Mouse (Mus musculus): ENCODE measurements at regions not wholly inside any gene's neighbourhood (a gene's known extent, or its start where the extent isn't known, plus 50 kb on each side); places are given as distances from the start of the nearest gene placed in this dataset.
"Not testable (repeated sequence)": the region's sequence is repeated elsewhere in the genome, so short reads cannot be mapped to it uniquely, and the experiment has no call there.

GRCm38 (mm10) chr14:76746282-76746681 is 189.6 kb upstream of the Serp2 start:
- ATAC-seq = no peak

DNA sequence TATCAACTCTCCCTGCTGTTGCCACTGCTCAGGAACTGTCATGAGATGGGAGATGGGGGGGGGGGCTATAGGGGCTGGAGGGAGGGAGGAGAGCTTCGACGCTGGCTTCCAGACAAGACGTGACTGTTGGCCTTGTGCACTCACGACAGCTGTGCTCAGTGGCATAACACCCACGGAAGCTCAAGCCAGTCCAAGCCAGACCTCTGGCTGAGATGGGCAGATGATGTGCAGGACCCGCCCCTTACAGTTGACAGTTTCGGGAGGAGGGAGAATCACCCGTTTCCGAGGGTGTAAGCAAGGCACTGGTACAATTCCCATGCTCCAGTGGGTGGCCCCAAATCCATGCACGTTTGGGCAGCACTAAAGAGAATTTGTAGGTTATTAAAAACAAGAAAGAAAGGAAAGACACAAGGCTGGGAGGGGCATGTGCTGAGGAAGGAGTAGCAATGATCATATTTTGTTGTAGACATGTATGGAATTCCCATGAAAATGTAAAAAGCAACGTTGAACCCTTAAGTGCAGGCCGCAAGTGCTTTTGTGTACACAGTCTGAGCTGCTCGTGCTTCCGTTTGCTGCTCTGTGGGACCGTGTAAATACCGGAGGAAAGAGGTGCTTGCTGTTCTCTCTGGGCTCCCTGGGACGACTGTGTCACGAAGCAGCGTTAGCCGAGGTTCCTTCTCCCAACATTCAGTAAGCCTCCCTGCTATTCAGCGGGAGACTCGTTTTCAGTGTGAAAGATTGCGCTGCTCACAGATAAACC is 188.2 kb upstream of the Serp2 start:
- ATAC-seq = no peak

- ATAC-seq = no peak
Observed at GRCm38 (mm10) chr14:76742297-76742696, 185.6 kb upstream of the Serp2 start.

DNA sequence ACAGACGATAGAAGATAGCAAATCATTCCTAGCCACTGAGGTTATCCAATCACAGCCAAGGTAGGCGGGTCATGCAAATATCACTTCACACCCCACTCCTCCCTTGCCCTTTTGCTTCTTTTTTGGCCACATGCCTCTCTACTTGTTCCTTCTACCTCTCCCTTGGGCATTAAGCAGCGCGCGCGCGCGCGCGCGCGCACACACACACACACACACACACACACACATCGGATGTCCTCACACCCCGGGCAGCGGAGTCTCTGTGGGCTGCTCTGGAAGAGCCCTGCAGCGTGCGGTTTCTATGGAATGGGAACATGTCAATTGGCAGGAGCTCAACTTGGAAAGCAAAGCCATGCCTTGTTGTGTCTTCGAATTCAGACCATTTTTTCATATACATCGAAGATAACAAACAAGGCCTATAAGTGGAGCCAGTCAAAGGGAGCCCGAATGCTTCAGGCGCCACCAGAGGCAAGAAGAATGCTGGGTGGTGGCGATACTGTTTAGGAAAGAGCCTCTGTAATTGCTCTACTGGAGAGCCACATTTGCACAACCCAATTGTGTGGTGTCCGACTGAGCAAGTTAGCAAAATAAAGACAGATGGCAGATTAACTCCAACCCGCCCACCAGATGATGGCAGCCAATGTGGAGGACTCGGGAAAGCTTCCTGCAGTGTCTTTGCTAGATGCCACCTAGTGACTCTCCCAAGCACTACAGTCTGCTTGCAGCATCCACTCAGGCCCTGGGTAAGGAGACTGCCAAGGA is 183.3 kb upstream of the Serp2 start:
- ATAC-seq = no peak

DNA sequence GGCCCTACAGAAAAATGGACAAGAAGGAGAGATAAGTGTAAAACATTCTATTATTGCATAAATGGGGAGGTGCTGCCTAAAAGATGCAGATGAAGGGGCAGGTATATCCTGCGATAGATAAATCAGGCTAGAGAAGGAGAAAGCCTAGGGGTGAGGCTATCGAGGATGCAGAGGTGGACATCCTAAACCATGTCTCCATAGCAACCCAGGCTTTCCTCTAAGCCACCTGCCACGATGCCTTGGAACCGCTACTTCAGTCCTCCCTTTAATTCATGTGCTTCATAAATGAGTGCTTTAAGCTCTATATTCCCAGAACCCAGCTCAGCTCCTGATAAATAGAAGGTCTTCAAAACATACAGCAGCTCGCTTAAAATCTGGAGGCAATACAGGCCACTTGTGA is 179.3 kb upstream of the Serp2 start:
- ATAC-seq = no peak

- no peak for ATAC-seq
Observed at GRCm38 (mm10) chr14:76735107-76735506, 178.4 kb upstream of the Serp2 start.

- no peak for ATAC-seq
Observed at GRCm38 (mm10) chr14:76733258-76733823, 176.7 kb upstream of the Serp2 start.

DNA sequence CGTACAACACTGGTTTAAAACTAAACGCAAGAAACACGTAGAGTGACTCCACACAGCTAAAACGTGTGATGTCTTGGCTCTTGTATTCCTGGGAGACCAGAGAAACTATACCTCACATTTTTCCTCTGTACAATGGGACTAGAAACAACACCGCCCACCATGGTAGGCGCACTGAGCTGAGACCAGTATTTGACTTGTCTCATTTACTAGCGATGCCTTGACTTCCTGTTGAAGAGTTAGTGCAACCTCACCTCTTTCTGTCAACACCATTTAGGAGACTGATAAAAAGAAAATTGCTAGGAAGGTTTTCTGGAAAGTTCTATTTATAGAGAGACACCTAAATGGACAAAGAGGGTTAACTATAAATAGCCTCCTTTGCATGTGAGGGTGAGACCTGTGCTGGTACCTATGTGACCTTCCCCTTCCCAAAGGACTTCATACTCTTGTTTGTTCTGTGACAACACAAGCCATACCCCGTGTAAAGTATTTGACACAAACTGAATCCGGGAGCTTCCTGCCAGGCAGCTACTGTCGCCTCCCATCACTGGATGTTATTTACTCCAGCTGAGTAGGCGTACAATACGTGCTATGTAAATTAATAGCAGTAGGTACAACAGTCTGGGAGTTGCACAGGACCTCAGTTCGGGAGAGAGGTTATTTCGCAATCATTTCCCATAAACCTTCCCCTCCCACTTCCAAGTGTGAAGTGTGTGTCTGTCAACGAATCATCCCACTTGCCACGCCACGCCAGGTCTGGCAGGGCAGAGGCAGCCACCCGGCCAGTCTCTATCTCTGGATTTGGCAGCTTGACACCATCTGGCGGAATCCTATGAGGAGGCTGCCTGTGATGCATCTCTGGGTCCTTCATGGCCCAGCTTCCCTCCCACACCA is 174.7 kb upstream of the Serp2 start:
- ATAC-seq = no peak

DNA sequence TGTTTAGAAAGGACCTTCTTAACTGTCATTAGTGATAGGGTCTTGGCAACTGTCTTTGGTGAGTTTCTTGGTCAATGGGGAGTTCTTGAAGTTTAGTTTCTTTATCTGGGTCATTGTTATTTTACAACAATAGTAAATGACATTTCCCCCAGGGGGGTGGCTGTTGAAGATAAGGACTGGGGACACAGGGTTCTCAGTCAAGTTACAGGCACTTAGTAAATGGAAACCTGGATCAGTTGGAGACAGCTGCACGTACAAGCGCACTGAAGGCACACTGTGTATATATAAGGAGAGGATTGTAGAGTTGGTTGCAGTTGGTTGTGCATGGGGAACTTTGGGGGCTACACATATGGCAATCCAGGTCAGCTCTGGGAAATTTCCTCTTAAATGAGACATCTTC is 169.2 kb upstream of the Serp2 start:
- no peak for ATAC-seq

DNA sequence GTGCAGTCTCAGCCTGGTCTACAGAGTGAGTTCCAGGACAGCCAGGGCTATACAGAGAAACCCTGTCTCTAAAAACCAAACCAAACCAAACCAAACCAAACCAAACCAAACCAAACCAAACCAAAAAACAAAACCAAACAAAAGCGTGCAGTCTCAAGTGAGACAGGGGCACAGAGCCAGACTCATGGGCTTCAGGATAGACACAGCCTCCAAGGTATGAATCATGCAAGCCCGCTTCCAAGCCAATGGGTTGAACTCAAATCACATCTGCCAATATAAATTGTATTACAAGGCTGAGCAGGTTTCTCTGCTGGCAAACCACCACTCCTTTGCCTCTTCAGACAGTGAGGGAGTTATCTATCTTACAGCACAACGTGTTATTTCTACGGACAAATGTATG is 168.5 kb upstream of the Serp2 start:
- not testable (repeated sequence) for ATAC-seq

DNA sequence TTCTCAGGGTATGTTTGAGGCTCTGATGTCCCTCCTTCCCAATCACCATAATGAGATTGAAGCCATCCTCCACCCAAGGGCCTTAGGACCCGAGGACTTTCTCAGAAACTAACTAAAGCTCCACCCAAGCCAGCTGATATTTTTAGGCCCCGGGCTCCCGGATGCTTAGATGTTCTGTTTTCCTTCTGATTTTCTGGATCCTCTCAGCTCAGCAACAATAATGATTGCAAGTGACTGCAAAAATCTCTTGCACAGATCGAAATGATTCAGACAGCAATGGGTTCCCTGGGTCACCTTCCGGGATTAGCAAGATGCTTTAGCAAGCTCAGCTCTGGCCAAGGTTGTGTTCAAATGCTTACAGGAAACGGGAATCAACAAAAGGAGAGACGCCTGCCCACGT is 168.1 kb upstream of the Serp2 start:
- ATAC-seq = no peak

DNA sequence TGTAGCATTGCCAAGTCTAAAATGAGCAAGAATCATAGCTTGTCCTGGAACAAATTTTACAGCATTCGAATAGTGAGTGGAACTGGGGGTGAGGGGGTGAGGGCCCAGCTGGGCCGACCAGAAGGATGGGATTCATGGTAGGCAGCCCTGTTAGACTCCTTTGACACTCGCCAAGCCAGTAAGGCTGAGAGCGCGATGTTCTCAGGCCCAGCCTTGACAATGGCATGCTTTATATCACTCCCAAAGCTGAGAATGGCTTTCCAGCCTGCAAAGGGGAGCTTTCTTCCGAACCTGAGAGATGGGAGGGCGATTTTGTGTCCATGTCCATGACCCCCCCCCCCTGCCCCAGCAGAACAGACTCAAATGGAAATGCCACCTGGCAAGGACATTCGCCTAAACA is 167.7 kb upstream of the Serp2 start:
- no peak for ATAC-seq

- no peak for ATAC-seq
Observed at GRCm38 (mm10) chr14:76723551-76723950, 166.9 kb upstream of the Serp2 start.

GRCm38 (mm10) chr14:76722297-76722696 is 165.6 kb upstream of the Serp2 start:
- no peak for ATAC-seq

DNA sequence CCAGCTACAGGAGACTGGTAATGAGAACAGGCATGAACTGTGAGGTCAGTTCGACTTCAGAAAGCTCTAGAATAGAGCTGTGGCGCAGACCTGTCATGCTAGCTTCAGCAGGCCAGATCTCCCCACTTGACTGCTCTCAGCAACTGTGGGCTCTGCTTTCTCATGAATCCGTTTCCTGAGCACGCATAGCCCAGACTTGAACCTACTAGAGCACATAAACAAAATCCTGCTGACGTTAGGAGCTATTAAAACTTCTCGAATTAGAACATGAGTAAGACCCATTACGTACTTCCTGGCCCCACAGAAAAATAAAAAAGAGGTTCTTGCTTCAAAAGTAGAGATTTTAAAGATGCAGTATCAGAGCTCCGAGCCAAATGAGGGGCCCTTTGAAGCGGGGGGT is 165.1 kb upstream of the Serp2 start:
- ATAC-seq = no peak

- ATAC-seq = no peak
Observed at GRCm38 (mm10) chr14:76717081-76717480, 160.4 kb upstream of the Serp2 start.

- ATAC-seq = no peak
Observed at GRCm38 (mm10) chr14:76714727-76715126, 158.0 kb upstream of the Serp2 start.

DNA sequence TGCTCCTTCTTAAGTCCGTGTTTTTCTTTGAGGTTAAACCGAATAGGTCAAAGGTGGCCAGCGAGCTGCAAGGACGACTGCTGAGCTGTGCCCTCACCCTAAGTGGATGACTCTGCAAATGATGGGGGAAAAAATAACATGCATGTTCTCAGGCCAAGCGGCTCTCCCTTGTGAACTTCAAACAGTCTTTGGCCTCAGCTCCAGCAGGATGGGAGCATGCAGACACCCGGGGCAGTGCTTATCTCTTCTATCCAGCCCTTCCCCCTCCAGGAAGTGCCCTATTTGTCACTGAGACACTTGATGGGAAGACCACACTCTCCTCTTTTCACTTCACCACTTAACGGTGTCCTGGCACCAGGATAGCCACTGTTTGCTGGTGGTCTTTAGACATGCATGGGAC is 157.3 kb upstream of the Serp2 start:
- no peak for ATAC-seq

- ATAC-seq = no peak
Observed at GRCm38 (mm10) chr14:76708728-76709127, 152.0 kb upstream of the Serp2 start.

GRCm38 (mm10) chr14:76703373-76703764 is 146.7 kb upstream of the Serp2 start:
- no peak for ATAC-seq

- no peak for ATAC-seq
Observed at GRCm38 (mm10) chr14:76702709-76703372, 146.2 kb upstream of the Serp2 start.
